8 mouse cellular contexts compared by ENCODE assay signal in the genomic region with DNA sequence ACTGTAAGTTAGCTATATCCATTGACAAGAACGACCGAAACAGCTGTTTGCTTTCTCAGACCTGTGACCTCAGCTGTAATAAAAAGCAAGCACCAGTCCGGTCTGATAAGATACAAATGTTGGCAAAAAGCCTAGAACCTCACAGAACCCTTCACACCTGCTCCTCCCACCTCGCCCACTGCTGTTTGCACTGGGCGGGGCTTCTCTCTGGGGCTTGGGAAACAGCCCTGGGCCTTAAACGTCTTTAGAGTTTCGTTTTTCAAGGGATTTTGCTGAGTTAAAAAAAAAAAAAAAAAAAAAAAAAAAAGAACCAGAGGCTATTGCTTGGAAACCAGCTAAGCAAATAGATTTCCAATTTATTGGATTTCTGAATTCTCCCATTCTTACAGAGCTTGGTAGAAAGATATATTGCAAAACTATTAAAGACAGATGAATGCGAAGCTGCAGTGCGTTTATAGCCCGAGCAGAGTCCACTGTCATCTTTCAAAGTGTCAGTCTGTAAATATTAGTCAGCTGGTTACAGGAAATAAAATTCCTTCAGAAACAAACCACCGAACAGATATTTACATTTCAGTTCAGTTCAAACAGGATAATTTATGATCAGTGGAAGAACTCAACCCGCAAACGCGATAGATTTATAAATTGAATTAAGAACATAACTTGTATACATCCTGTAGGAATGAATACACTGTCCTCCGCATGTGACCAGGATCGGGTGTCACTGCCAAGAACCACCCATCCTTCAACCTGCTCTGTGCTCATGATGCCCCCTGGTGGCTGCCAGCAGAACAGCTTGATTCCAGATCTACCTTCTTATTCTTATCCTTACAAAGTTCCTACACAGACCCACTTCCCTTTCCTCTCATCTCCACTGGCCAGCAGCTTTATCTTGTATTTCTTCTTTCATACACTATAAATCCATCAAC. TPM values are rescaled to one million over a fixed set of nuclear protein-coding genes. Genes with fewer than 3 reads are reported as not detected.
DNase-seq lines count a peak whose midpoint lies in the region; ATAC-seq lines count a peak whose summit lies in the region.

No protein-coding gene starts in this region.

- H3K9me3 ChIP-seq in embryonic facial prominence, embryonic 12.5 days: no peaks in the 10 kb centered on the region
- no peaks in the 10 kb centered on the region for H3K9me3 ChIP-seq in limb, embryonic 10.5 days (replicated peaks)
- H3K9me3 ChIP-seq in midbrain, embryonic 12.5 days: no peaks in the 10 kb centered on the region

- DNase-seq in 3134 (ENCODE audit: extremely low read depth, insufficient read length, low spot score): peak; percentile 57
- peak; percentile 90 for DNase-seq in adrenal gland, postnatal 25 days
- peak; percentile 98 for DNase-seq in heart, adult 11 months
- DNase-seq in kidney, adult 11 months: peak; percentile 76
- peak; percentile 88 for DNase-seq in limb, embryonic 10.5 days (ENCODE audit: low spot score)
- DNase-seq in skeletal muscle tissue, adult 2 months (ENCODE audit: low read depth, low spot score): peak; percentile 82

- no peak overlapping the region for H3K27ac ChIP-seq in embryonic facial prominence, embryonic 12.5 days
- no peak overlapping the region for H3K27ac ChIP-seq in limb, embryonic 10.5 days
- no peak overlapping the region for H3K27ac ChIP-seq in midbrain, embryonic 12.5 days (replicated peaks)

- ATAC-seq in embryonic facial prominence, embryonic 12.5 days (ENCODE audit: insufficient number of reproducible peaks, insufficient read depth, low FRiP score, low TSS enrichment): no peak
- peak; percentile 55; the same call in 1 of the 2 replicates for ATAC-seq in midbrain, embryonic 12.5 days (ENCODE audit: low FRiP score, low read depth)

- H3K9ac ChIP-seq in embryonic facial prominence, embryonic 12.5 days: no peak overlapping the region
- H3K9ac ChIP-seq in midbrain, embryonic 12.5 days (replicated peaks): no peak overlapping the region

- H3K4me1 ChIP-seq in embryonic facial prominence, embryonic 12.5 days: peaks cover 3% of the 10 kb centered on the region; the same call in 1 of the 2 replicates
- peaks cover 9% of the 10 kb centered on the region for H3K4me1 ChIP-seq in limb, embryonic 10.5 days
- H3K4me1 ChIP-seq in midbrain, embryonic 12.5 days: no peaks in the 10 kb centered on the region

- no peaks in the 10 kb centered on the region for H3K36me3 ChIP-seq in embryonic facial prominence, embryonic 12.5 days
- no peaks in the 10 kb centered on the region for H3K36me3 ChIP-seq in limb, embryonic 10.5 days
- no peaks in the 10 kb centered on the region for H3K36me3 ChIP-seq in midbrain, embryonic 12.5 days

- no peaks in the 10 kb centered on the region for H3K27me3 ChIP-seq in embryonic facial prominence, embryonic 12.5 days
- H3K27me3 ChIP-seq in limb, embryonic 10.5 days (ENCODE audit: low read depth, poor library complexity, severe bottlenecking): no peaks in the 10 kb centered on the region
- no peaks in the 10 kb centered on the region; the same call in 1 of the 2 replicates for H3K27me3 ChIP-seq in midbrain, embryonic 12.5 days

- H3K4me2 ChIP-seq in embryonic facial prominence, embryonic 12.5 days (replicated peaks): 0 out of 2 replicates have a peak overlapping the region, but pooled peaks have one; percentile 2
- no peak overlapping the region for H3K4me2 ChIP-seq in midbrain, embryonic 12.5 days (replicated peaks)

- H3K4me3 ChIP-seq in embryonic facial prominence, embryonic 12.5 days: no peak overlapping the region
- no peak overlapping the region for H3K4me3 ChIP-seq in limb, embryonic 10.5 days
- no peak overlapping the region for H3K4me3 ChIP-seq in midbrain, embryonic 12.5 days

- WGBS in embryonic facial prominence, embryonic 12.5 days: 20% methylated on average over 16 of the region's 16 CpGs
- 25% methylated on average over 16 of the region's 16 CpGs for WGBS in limb, embryonic 10.5 days
- 26% methylated on average over 16 of the region's 16 CpGs for WGBS in midbrain, embryonic 12.5 days

RNA-seq across cellular contexts. Expression of a gene that starts 17.3 kb away (rescaled TPM):
- 3.7 and 5.5 TPM in 2 replicates for total RNA-seq in adrenal gland, postnatal 25 days (2021)
- 0.75 and 1.2 TPM in 2 replicates for polyA plus RNA-seq in embryonic facial prominence, embryonic 12.5 days (2016; fragmentation: Nextera tagmentation; extraction: Ambion mirVana)
- polyA plus RNA-seq in limb, embryonic 10.5 days (2016; fragmentation: Nextera tagmentation; extraction: Ambion mirVana): 0.33 and 0.51 TPM in 2 replicates
- 1.3 and 1.4 TPM in 2 replicates for polyA plus RNA-seq in midbrain, embryonic 12.5 days (2016; fragmentation: Nextera tagmentation; extraction: Ambion mirVana)

RNA-seq across cellular contexts. Expression of a gene that starts 24.3 kb away (rescaled TPM):
- 16.3 and 17.5 TPM in 2 replicates for total RNA-seq in adrenal gland, postnatal 25 days (2021)
- 21.1 and 21.9 TPM in 2 replicates for polyA plus RNA-seq in embryonic facial prominence, embryonic 12.5 days (2016; fragmentation: Nextera tagmentation; extraction: Ambion mirVana)
- polyA plus RNA-seq in limb, embryonic 10.5 days (2016; fragmentation: Nextera tagmentation; extraction: Ambion mirVana): 14.8 and 18.0 TPM in 2 replicates
- 32.9 and 35.3 TPM in 2 replicates for polyA plus RNA-seq in midbrain, embryonic 12.5 days (2016; fragmentation: Nextera tagmentation; extraction: Ambion mirVana)

RNA-seq across cellular contexts. Expression of a gene that starts 48.2 kb away (rescaled TPM):
- 94.4 and 112 TPM in 2 replicates for total RNA-seq in adrenal gland, postnatal 25 days (2021)
- 41.6 and 42.8 TPM in 2 replicates for polyA plus RNA-seq in embryonic facial prominence, embryonic 12.5 days (2016; fragmentation: Nextera tagmentation; extraction: Ambion mirVana)
- polyA plus RNA-seq in limb, embryonic 10.5 days (2016; fragmentation: Nextera tagmentation; extraction: Ambion mirVana): 25.3 and 33.4 TPM in 2 replicates
- polyA plus RNA-seq in midbrain, embryonic 12.5 days (2016; fragmentation: Nextera tagmentation; extraction: Ambion mirVana): 33.7 and 36.2 TPM in 2 replicates
